Mouse (Mus musculus): Measurements from ENCODE around the gene Nek8.
A peak's percentile ranks its signal among the peaks of the same experiment; 100 is the strongest.

The Nek8 gene

GRCm38 (mm10) chr11:78177437-78177836 is 962 bp upstream of the Nek8 start:
- DNase-seq (ENCODE audit: low read depth, low spot score) = peak; percentile 53
- no peaks in the 10 kb centered on the region for H3K27me3 ChIP-seq (ENCODE audit: control insufficient read depth, insufficient read depth, low read length, poor library complexity, severe bottlenecking)
- H3K36me3 ChIP-seq (ENCODE audit: control insufficient read depth, insufficient read depth, low read length, poor library complexity, severe bottlenecking) = peaks cover 8% of the 10 kb centered on the region

DNA sequence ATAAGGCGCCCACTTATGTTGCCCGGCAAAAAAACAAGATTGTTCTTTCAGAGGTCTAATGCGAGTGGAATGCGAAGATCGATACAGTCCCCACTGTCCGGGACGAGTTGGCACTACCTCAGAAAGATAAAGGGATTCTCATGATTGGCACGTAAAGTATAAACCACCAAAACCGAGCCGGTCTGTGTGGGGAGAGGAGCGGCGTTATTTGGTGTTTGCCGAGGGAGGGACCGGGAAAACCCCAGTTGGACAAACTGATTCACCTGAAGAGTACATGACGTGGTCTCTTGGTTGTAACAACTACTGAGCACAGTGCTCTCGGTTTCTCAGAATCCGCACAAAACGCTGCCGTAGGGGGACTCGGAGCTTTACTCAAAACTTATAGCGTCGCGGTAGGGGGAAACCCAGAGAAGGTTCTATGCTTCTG is 443 bp upstream of the Nek8 start:
- DNase-seq (ENCODE audit: low read depth, low spot score) = peak; percentile 63

DNA sequence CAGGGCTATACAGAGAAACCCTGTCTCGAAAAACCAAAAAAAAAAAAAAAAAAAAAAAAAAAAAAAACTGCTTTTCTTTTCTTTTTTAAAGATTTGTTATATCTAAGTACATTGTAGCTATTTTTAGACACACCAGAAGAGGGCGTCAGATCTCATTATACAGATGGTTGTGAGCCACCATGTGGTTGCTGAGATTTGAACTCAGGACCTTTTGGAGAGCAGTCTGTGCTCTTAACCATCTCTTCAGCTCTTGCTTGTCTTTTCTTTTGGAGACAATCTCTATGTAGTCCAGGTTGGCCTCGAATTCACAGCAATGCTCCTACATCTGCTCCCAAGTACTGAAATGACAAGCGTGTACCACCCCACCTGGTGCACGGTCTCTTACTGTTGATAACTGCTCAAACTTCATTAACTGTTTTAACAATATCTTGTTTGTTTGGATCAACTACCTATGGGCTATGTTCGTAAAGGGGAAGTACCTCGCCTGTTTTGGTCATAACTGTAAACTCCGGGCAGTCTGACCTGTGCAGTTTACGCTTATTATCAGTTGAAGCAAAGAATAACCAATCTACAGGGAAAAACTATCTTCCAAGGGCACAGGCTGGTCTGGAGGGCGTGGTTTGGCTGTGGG is 589 bp downstream of the Nek8 start:
- DNase-seq (ENCODE audit: low read depth, low spot score) = peak; percentile 67
- peaks cover 6% of the 10 kb centered on the region for H3K36me3 ChIP-seq (ENCODE audit: control insufficient read depth, insufficient read depth, low read length, poor library complexity, severe bottlenecking)
- no peaks in the 10 kb centered on the region for H3K27me3 ChIP-seq (ENCODE audit: control insufficient read depth, insufficient read depth, low read length, poor library complexity, severe bottlenecking)

More for the DNA sequence above, 443 bp upstream of the Nek8 start:
- Histone ChIP-seq H3K27me3 (ENCODE audit: control insufficient read depth, insufficient read depth, low read length, poor library complexity, severe bottlenecking) (no peaks in the 10 kb centered on the region), H3K36me3 (ENCODE audit: control insufficient read depth, insufficient read depth, low read length, poor library complexity, severe bottlenecking) (peaks cover 8% of the 10 kb centered on the region)

DNA sequence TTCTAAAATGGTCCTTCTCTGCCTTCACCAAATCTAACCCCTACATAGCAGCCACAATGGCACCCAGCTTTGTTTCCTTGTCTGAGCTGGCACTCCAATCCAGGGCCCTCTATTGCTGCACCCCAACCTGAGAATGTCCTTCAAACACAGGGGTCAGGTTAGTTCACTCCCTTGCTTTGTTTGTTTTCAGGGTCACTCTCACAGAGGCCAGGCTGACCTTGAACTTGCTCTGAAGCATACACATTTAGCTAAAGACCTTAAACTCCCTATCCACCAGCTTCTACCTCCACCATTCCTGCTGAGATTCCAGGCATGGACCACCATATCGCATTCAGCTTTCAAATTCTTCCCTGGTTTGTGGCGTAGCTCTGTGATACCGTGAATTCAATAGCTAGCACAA is 2.0 kb downstream of the Nek8 start:
- no peaks in the 10 kb centered on the region for H3K36me3 ChIP-seq (ENCODE audit: control insufficient read depth, insufficient read depth, low read length, poor library complexity, severe bottlenecking)
- no peak for DNase-seq (ENCODE audit: low read depth, low spot score)
- H3K27me3 ChIP-seq (ENCODE audit: control insufficient read depth, insufficient read depth, low read length, poor library complexity, severe bottlenecking) = no peaks in the 10 kb centered on the region

DNA sequence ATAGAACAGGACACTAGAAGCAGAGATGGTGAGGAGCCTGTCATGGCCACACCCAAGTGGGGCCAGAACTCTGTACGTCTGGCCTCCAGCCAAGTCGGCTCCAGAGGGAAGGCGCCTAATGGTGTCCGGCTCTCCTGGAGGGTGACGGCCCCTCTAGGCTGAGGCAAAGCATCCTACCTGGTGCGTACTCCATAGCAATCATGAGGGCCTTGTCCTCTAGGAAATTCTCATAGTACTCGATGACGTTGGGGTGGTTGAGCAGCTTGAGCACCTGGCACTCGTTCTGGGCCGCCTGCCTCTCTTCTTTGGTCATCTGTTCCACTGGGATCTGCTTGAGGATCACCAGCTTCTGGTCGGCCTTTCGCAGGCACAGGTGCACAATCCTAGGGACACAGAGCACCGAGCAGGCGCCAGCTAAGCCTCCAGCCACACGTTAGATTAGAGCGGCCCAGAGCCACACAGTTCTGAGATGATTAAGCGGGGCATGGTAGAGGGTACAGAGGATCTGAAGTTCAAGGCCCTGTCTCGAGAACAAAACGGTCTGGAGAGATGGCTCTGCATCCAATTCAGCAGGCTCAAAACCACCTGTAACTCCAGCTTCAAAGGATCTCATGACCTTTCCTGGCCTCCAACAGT is 3.6 kb downstream of the Nek8 start:
- H3K27me3 ChIP-seq (ENCODE audit: control insufficient read depth, insufficient read depth, low read length, poor library complexity, severe bottlenecking) = no peaks in the 10 kb centered on the region
- no peaks in the 10 kb centered on the region for H3K36me3 ChIP-seq (ENCODE audit: control insufficient read depth, insufficient read depth, low read length, poor library complexity, severe bottlenecking)
- no peak for DNase-seq (ENCODE audit: low read depth, low spot score)

DNA sequence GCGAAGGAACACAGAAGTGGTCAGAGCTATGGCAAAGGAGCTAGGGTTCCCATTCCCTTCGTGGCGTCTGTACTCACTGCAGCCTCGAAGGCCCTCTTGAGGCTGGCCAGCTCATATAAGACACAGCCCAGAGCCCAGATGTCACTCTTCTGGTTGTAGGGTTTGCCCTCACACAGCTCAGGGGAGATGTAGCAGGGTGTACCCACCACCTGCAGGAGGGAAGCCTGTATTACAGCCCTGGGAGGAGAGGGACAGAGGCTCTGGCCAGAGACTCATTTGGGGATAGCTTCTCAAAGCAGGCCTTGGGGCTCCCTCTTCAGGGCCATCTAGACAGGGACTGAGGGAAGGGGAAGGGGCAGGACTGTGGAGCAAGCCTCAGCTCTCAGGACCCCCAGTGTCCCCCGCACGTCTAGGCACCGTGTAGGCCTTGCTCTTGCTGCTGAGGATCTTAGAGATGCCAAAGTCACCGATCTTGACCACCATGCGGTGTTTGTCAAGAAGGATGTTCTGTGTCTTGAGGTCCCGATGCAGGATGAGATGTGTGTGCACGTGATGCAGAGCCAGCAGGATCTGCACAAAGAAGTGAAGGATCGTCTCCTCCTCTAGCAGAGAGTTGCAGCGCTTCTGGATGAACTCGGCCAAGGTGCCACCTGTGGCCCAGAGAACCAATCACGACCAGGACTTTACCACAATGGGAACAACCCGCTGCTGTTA is 4.3 kb downstream of the Nek8 start:
- peak; percentile 47 for DNase-seq (ENCODE audit: low read depth, low spot score)
- no peaks in the 10 kb centered on the region for H3K27me3 ChIP-seq (ENCODE audit: control insufficient read depth, insufficient read depth, low read length, poor library complexity, severe bottlenecking)
- no peaks in the 10 kb centered on the region for H3K36me3 ChIP-seq (ENCODE audit: control insufficient read depth, insufficient read depth, low read length, poor library complexity, severe bottlenecking)

- Histone ChIP-seq H3K36me3 (ENCODE audit: control insufficient read depth, insufficient read depth, low read length, poor library complexity, severe bottlenecking) (no peaks in the 10 kb centered on the region), H3K27me3 (ENCODE audit: control insufficient read depth, insufficient read depth, low read length, poor library complexity, severe bottlenecking) (no peaks in the 10 kb centered on the region)
- peak; percentile 55 for DNase-seq (ENCODE audit: low read depth, low spot score)
These were observed 5.1 kb downstream of the Nek8 start for GRCm38 (mm10) chr11:78171328-78171727.

- Histone ChIP-seq H3K36me3 (ENCODE audit: control insufficient read depth, insufficient read depth, low read length, poor library complexity, severe bottlenecking) (no peaks in the 10 kb centered on the region), H3K27me3 (ENCODE audit: control insufficient read depth, insufficient read depth, low read length, poor library complexity, severe bottlenecking) (no peaks in the 10 kb centered on the region)
- peak; percentile 34 for DNase-seq (ENCODE audit: low read depth, low spot score)
These were observed 6.2 kb downstream of the Nek8 start for GRCm38 (mm10) chr11:78170306-78170705.

- Histone ChIP-seq H3K27me3 (ENCODE audit: control insufficient read depth, insufficient read depth, low read length, poor library complexity, severe bottlenecking) (no peaks in the 10 kb centered on the region), H3K36me3 (ENCODE audit: control insufficient read depth, insufficient read depth, low read length, poor library complexity, severe bottlenecking) (no peaks in the 10 kb centered on the region)
- DNase-seq (ENCODE audit: low read depth, low spot score) = peak; percentile 90
These were observed 7.7 kb downstream of the Nek8 start for GRCm38 (mm10) chr11:78168541-78169468.

GRCm38 (mm10) chr11:78167257-78167959 is 9.1 kb downstream of the Nek8 start:
- DNase-seq (ENCODE audit: low read depth, low spot score) = no peak
- no peaks in the 10 kb centered on the region for H3K36me3 ChIP-seq (ENCODE audit: control insufficient read depth, insufficient read depth, low read length, poor library complexity, severe bottlenecking)
- no peaks in the 10 kb centered on the region for H3K27me3 ChIP-seq (ENCODE audit: control insufficient read depth, insufficient read depth, low read length, poor library complexity, severe bottlenecking)

DNA sequence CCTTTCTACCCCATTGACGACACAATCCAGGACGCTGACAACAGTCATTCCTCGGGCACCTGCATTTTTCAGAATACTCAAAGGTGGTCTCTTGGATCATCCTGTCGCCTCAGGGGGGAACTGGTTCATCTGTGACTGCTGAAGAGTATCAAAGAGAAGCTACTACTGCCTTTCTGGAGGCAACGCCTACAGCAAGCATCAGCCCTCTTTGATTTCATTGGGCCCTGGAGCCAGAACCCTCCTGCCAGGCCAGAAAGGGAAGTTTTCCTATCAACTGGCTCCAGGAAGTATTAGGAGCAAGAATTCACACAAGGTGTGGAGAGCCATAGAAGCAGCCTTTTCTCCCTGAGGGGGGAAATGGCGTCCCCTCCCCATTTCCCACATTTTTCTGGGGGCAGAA is 9.8 kb downstream of the Nek8 start:
- H3K27me3 ChIP-seq (ENCODE audit: control insufficient read depth, insufficient read depth, low read length, poor library complexity, severe bottlenecking) = no peaks in the 10 kb centered on the region
- H3K36me3 ChIP-seq (ENCODE audit: control insufficient read depth, insufficient read depth, low read length, poor library complexity, severe bottlenecking) = no peaks in the 10 kb centered on the region; the same call in 1 of the 2 replicates
- DNase-seq (ENCODE audit: low read depth, low spot score) = no peak

DNA sequence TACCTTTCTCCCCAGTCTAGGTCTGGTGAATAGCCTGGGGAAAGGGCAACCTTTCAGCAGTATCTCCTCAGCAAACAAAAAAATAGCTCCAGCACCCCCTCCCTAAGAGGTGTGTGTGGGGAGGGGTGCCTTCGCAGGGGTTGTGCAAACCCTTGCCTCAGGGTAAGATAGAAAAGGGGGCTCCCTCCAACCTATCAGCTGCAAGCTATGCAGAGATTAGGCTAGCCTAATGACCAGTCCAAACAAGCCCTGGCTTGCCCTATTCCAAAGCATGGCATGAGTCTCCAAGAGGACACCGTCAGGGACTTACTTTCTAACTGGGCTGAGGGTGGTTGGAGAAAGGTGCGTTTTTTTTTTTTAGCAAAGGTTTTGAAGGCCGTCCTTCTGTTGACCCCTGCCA is 10.3 kb downstream of the Nek8 start:
- Histone ChIP-seq H3K27me3 (ENCODE audit: control insufficient read depth, insufficient read depth, low read length, poor library complexity, severe bottlenecking) (no peaks in the 10 kb centered on the region), H3K36me3 (ENCODE audit: control insufficient read depth, insufficient read depth, low read length, poor library complexity, severe bottlenecking) (peaks cover 1% of the 10 kb centered on the region; the same call in 1 of the 2 replicates)
- DNase-seq (ENCODE audit: low read depth, low spot score) = no peak

- no peak for DNase-seq (ENCODE audit: low read depth, low spot score)
- no peaks in the 10 kb centered on the region for H3K27me3 ChIP-seq (ENCODE audit: control insufficient read depth, insufficient read depth, low read length, poor library complexity, severe bottlenecking)
- peaks cover 1% of the 10 kb centered on the region; the same call in 1 of the 2 replicates for H3K36me3 ChIP-seq (ENCODE audit: control insufficient read depth, insufficient read depth, low read length, poor library complexity, severe bottlenecking)
These were observed 10.7 kb downstream of the Nek8 start for GRCm38 (mm10) chr11:78165761-78166109.

Data from splenic B cell, adult 2 months (primary cell).